Mouse (Mus musculus): ENCODE results near the gene Gm20388. TPM values are rescaled to one million over a fixed set of nuclear protein-coding genes. Genes with fewer than 3 reads are reported as not detected.

Gene Gm20388
- total and polyA plus RNA-seq, 3 experiments, result 0.02 to 0.05 TPM; not detected in 1

GRCm38 (mm10) chr8:120391856-120392255 is 481.2 kb downstream of the Gm20388 start:
- ATAC-seq (ENCODE audit: extremely low read depth, insufficient number of reproducible peaks, low FRiP score, poor library complexity, severe bottlenecking) (no peak), DNase-seq (ENCODE audit: low spot score) (no peak)
- Histone ChIP-seq H3K27me3 (ENCODE audit: insufficient read depth, low read length) (peaks cover 80% of the 10 kb centered on the region), H3K36me3 (replicated peaks) (no peaks in the 10 kb centered on the region), H3K9me3 (replicated peaks) (peaks cover 5% of the 10 kb centered on the region), H3K4me1 (ENCODE audit: insufficient read depth, low read depth, low read length) (no peaks in the 10 kb centered on the region), H3K4me3 (ENCODE audit: low read depth, low read length) (no peak overlapping the region)
- no peak for TF ChIP-seq POLR2AphosphoS5 (IDR thresholded peaks at IDR 0.05; ENCODE audit: insufficient replicate concordance, low read depth, low read length)

- no peak for TF ChIP-seq TAL1 (conservative IDR thresholded peaks at IDR 0.05; ENCODE audit: low read depth, low read length)
- no peak for TF ChIP-seq CTCF (IDR thresholded peaks at IDR 0.05; ENCODE audit: low read depth, low read length)
- H3K4me1 ChIP-seq (ENCODE audit: insufficient read depth, low read depth, low read length), result no peaks in the 10 kb centered on the region
- no peak overlapping the region for H3K4me3 ChIP-seq (ENCODE audit: low read depth, low read length)
- no peak for ATAC-seq (ENCODE audit: extremely low read depth, insufficient number of reproducible peaks, low FRiP score, poor library complexity, severe bottlenecking)
- no peaks in the 10 kb centered on the region for H3K36me3 ChIP-seq (replicated peaks)
- DNase-seq (ENCODE audit: low spot score), result no peak
- peaks cover 81% of the 10 kb centered on the region for H3K27me3 ChIP-seq (ENCODE audit: insufficient read depth, low read length)
- H3K9me3 ChIP-seq (replicated peaks), result peaks cover 5% of the 10 kb centered on the region
These were observed 482.4 kb downstream of the Gm20388 start for GRCm38 (mm10) chr8:120393085-120393484.

GRCm38 (mm10) chr8:120393871-120394275 is 483.2 kb downstream of the Gm20388 start:
- ATAC-seq (ENCODE audit: extremely low read depth, insufficient number of reproducible peaks, low FRiP score, poor library complexity, severe bottlenecking), result no peak
- TF ChIP-seq CTCF (IDR thresholded peaks at IDR 0.05; ENCODE audit: low read depth, low read length), result no peak
- no peak for TF ChIP-seq GATA1 (IDR thresholded peaks at IDR 0.05; ENCODE audit: borderline replicate concordance, low read length)
- no peak for TF ChIP-seq GATA2 (IDR thresholded peaks at IDR 0.05; ENCODE audit: borderline replicate concordance, low read depth, low read length)
- no peak for TF ChIP-seq TAL1 (conservative IDR thresholded peaks at IDR 0.05; ENCODE audit: low read depth, low read length)
- TF ChIP-seq POLR2AphosphoS5 (IDR thresholded peaks at IDR 0.05; ENCODE audit: insufficient replicate concordance, low read depth, low read length), result no peak
- H3K27me3 ChIP-seq (ENCODE audit: insufficient read depth, low read length), result peaks cover 81% of the 10 kb centered on the region
- peaks cover 5% of the 10 kb centered on the region for H3K9me3 ChIP-seq (replicated peaks)
- no peaks in the 10 kb centered on the region for H3K4me1 ChIP-seq (ENCODE audit: insufficient read depth, low read depth, low read length)
- no peak overlapping the region for H3K4me3 ChIP-seq (ENCODE audit: low read depth, low read length)
- no peaks in the 10 kb centered on the region for H3K36me3 ChIP-seq (replicated peaks)
- DNase-seq (ENCODE audit: low spot score), result no peak

- H3K36me3 ChIP-seq (replicated peaks), result no peaks in the 10 kb centered on the region
- peaks cover 5% of the 10 kb centered on the region for H3K9me3 ChIP-seq (replicated peaks)
- H3K4me1 ChIP-seq (ENCODE audit: insufficient read depth, low read depth, low read length), result no peaks in the 10 kb centered on the region
- peaks cover 82% of the 10 kb centered on the region for H3K27me3 ChIP-seq (ENCODE audit: insufficient read depth, low read length)
- TF ChIP-seq GATA1 (IDR thresholded peaks at IDR 0.05; ENCODE audit: borderline replicate concordance, low read length), result no peak
- no peak for TF ChIP-seq GATA2 (IDR thresholded peaks at IDR 0.05; ENCODE audit: borderline replicate concordance, low read depth, low read length)
- TF ChIP-seq POLR2AphosphoS5 (IDR thresholded peaks at IDR 0.05; ENCODE audit: insufficient replicate concordance, low read depth, low read length), result no peak
- no peak for TF ChIP-seq TAL1 (conservative IDR thresholded peaks at IDR 0.05; ENCODE audit: low read depth, low read length)
- no peak for TF ChIP-seq CTCF (IDR thresholded peaks at IDR 0.05; ENCODE audit: low read depth, low read length)
- DNase-seq (ENCODE audit: low spot score) (no peak), ATAC-seq (ENCODE audit: extremely low read depth, insufficient number of reproducible peaks, low FRiP score, poor library complexity, severe bottlenecking) (no peak)
- H3K4me3 ChIP-seq (ENCODE audit: low read depth, low read length), result no peak overlapping the region
These were observed 485.3 kb downstream of the Gm20388 start for GRCm38 (mm10) chr8:120395892-120396291.

- no peak overlapping the region for H3K4me3 ChIP-seq (ENCODE audit: low read depth, low read length)
- DNase-seq (ENCODE audit: low spot score) (no peak), ATAC-seq (ENCODE audit: extremely low read depth, insufficient number of reproducible peaks, low FRiP score, poor library complexity, severe bottlenecking) (no peak)
- H3K27me3 ChIP-seq (ENCODE audit: insufficient read depth, low read length), result peaks cover 82% of the 10 kb centered on the region
- H3K36me3 ChIP-seq (replicated peaks), result no peaks in the 10 kb centered on the region
- H3K9me3 ChIP-seq (replicated peaks), result peaks cover 5% of the 10 kb centered on the region
- H3K4me1 ChIP-seq (ENCODE audit: insufficient read depth, low read depth, low read length), result peaks cover 3% of the 10 kb centered on the region; the same call in 1 of the 2 replicates
- TF ChIP-seq GATA1 (IDR thresholded peaks at IDR 0.05; ENCODE audit: borderline replicate concordance, low read length), result no peak
- TF ChIP-seq CTCF (IDR thresholded peaks at IDR 0.05; ENCODE audit: low read depth, low read length), result no peak
- TF ChIP-seq TAL1 (conservative IDR thresholded peaks at IDR 0.05; ENCODE audit: low read depth, low read length), result no peak
- no peak for TF ChIP-seq GATA2 (IDR thresholded peaks at IDR 0.05; ENCODE audit: borderline replicate concordance, low read depth, low read length)
- TF ChIP-seq POLR2AphosphoS5 (IDR thresholded peaks at IDR 0.05; ENCODE audit: insufficient replicate concordance, low read depth, low read length), result no peak
These were observed 486.1 kb downstream of the Gm20388 start for GRCm38 (mm10) chr8:120396756-120397155.

- TF ChIP-seq CTCF (IDR thresholded peaks at IDR 0.05; ENCODE audit: low read depth, low read length), result no peak
- no peak for TF ChIP-seq POLR2AphosphoS5 (IDR thresholded peaks at IDR 0.05; ENCODE audit: insufficient replicate concordance, low read depth, low read length)
- TF ChIP-seq GATA2 (IDR thresholded peaks at IDR 0.05; ENCODE audit: borderline replicate concordance, low read depth, low read length), result no peak
- TF ChIP-seq GATA1 (IDR thresholded peaks at IDR 0.05; ENCODE audit: borderline replicate concordance, low read length), result no peak
- TF ChIP-seq TAL1 (conservative IDR thresholded peaks at IDR 0.05; ENCODE audit: low read depth, low read length), result no peak
- H3K4me1 ChIP-seq (ENCODE audit: insufficient read depth, low read depth, low read length), result peaks cover 4% of the 10 kb centered on the region; the same call in 1 of the 2 replicates
- ATAC-seq (ENCODE audit: extremely low read depth, insufficient number of reproducible peaks, low FRiP score, poor library complexity, severe bottlenecking), result no peak
These were observed 487.1 kb downstream of the Gm20388 start for GRCm38 (mm10) chr8:120397444-120398411.

More at GRCm38 (mm10) chr8:120397444-120398411, 487.1 kb downstream of the Gm20388 start:
- H3K4me3 ChIP-seq (ENCODE audit: low read depth, low read length), result no peak overlapping the region
- no peak for DNase-seq (ENCODE audit: low spot score)
- peaks cover 83% of the 10 kb centered on the region for H3K27me3 ChIP-seq (ENCODE audit: insufficient read depth, low read length)
- H3K36me3 ChIP-seq (replicated peaks), result no peaks in the 10 kb centered on the region
- H3K9me3 ChIP-seq (replicated peaks), result peaks cover 5% of the 10 kb centered on the region

Measured in G1E (cell line).